Comparison of ENCODE assay signal across 9 mouse cellular contexts in the genomic region with DNA sequence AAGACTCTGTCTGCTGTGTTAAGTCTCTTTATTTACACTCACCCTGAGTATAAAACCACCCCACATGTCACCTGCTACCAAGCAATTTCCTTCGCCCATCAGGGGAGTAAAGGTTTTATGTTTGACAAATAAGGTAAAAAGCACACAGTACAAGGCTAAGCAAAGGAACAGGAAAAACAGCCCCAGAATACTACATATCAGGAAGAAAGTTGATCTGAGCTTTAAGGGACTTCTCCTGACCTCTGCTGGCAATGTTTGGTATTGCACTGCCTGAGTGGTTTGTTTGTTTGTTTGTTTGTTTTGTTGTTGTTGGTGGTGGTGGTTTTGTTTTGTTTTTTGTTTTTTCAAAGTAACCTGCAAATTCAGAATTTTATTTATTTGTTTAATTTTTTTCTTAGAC. TPM values are rescaled to one million over a fixed set of nuclear protein-coding genes. Genes with fewer than 3 reads are reported as not detected.
A peak's percentile ranks its signal among the peaks of the same experiment; 100 is the strongest.
DNase-seq lines count a peak whose midpoint lies in the region; ATAC-seq and TF ChIP-seq lines count a peak whose summit lies in the region.
"Had no signal": no experiment of that assay in that cellular context is flagged by ENCODE, and none has a peak within 500 bp of the region (broad histone marks: within the 10 kb centered on the region; RNA-seq: fewer than 3 reads in every experiment).

No protein-coding gene starts in this region.

- no peaks in the 10 kb centered on the region for H3K4me1 ChIP-seq in forebrain, embryonic 14.5 days (ENCODE audit: control insufficient read depth, insufficient read depth, low read length)
- H3K4me1 ChIP-seq in forebrain, embryonic 12.5 days: no peaks in the 10 kb centered on the region
- no peaks in the 10 kb centered on the region for H3K4me1 ChIP-seq in midbrain, embryonic 11.5 days (ENCODE audit: control insufficient read depth, insufficient read depth, low read length)
- H3K4me1 ChIP-seq in midbrain, embryonic 15.5 days: no peaks in the 10 kb centered on the region
- H3K4me1 ChIP-seq in bone marrow, adult 2 months (ENCODE audit: control insufficient read depth, insufficient read depth, low read length): peaks cover 1% of the 10 kb centered on the region; the same call in 1 of the 2 replicates
- H3K4me1 ChIP-seq in lung, embryonic 14.5 days (ENCODE audit: insufficient read depth): no peaks in the 10 kb centered on the region

- WGBS in forebrain, embryonic 14.5 days: 51% methylated on average over 1 of the region's 1 CpGs
- 35% methylated on average over 1 of the region's 1 CpGs for WGBS in forebrain, embryonic 12.5 days
- 34% methylated on average over 1 of the region's 1 CpGs for WGBS in midbrain, embryonic 11.5 days
- WGBS in midbrain, embryonic 15.5 days: 38% methylated on average over 1 of the region's 1 CpGs
- 11% methylated on average over 1 of the region's 1 CpGs for WGBS in bone marrow, adult 2 months
- WGBS in lung, embryonic 14.5 days: 38% methylated on average over 1 of the region's 1 CpGs

- H3K27ac ChIP-seq in forebrain, embryonic 14.5 days (ENCODE audit: low read depth, low read length): no peak overlapping the region
- H3K27ac ChIP-seq in forebrain, embryonic 12.5 days: no peak overlapping the region
- no peak overlapping the region for H3K27ac ChIP-seq in midbrain, embryonic 11.5 days (ENCODE audit: low read depth, low read length)
- no peak overlapping the region for H3K27ac ChIP-seq in midbrain, embryonic 15.5 days
- H3K27ac ChIP-seq in bone marrow, adult 2 months (ENCODE audit: control insufficient read depth, insufficient read depth, low read depth, low read length, poor library complexity): no peak overlapping the region
- no peak overlapping the region for H3K27ac ChIP-seq in lung, embryonic 14.5 days (ENCODE audit: low read depth)
- H3K27ac ChIP-seq: hindbrain, embryonic 15.5 days had no signal

- no peak for ATAC-seq in forebrain, embryonic 14.5 days
- ATAC-seq in forebrain, embryonic 12.5 days (ENCODE audit: low FRiP score): no peak
- no peak for ATAC-seq in midbrain, embryonic 11.5 days (ENCODE audit: low FRiP score)
- no peak for ATAC-seq in midbrain, embryonic 15.5 days (replicated peaks)
- ATAC-seq in lung, embryonic 14.5 days (ENCODE audit: insufficient read depth): no peak

- no peak overlapping the region for H3K4me2 ChIP-seq in forebrain, embryonic 14.5 days (ENCODE audit: low read length)
- H3K4me2 ChIP-seq in forebrain, embryonic 12.5 days: no peak overlapping the region
- H3K4me2 ChIP-seq in midbrain, embryonic 11.5 days: no peak overlapping the region
- H3K4me2 ChIP-seq in midbrain, embryonic 15.5 days: no peak overlapping the region
- no peak overlapping the region for H3K4me2 ChIP-seq in lung, embryonic 14.5 days
- H3K4me2 ChIP-seq: hindbrain, embryonic 15.5 days had no signal

- no peak for TF ChIP-seq POLR2A in bone marrow, adult 2 months (IDR thresholded peaks at IDR 0.05; ENCODE audit: borderline replicate concordance, control insufficient read depth, low read depth, low read length)

- no peaks in the 10 kb centered on the region for H3K9me3 ChIP-seq in forebrain, embryonic 14.5 days (replicated peaks; ENCODE audit: control insufficient read depth, low read length)
- H3K9me3 ChIP-seq in forebrain, embryonic 12.5 days: no peaks in the 10 kb centered on the region
- no peaks in the 10 kb centered on the region for H3K9me3 ChIP-seq in midbrain, embryonic 11.5 days (ENCODE audit: control insufficient read depth, low read length)
- H3K9me3 ChIP-seq in midbrain, embryonic 15.5 days: no peaks in the 10 kb centered on the region
- H3K9me3 ChIP-seq in lung, embryonic 14.5 days (ENCODE audit: low read depth, low read length): no peaks in the 10 kb centered on the region
- H3K9me3 ChIP-seq: hindbrain, embryonic 15.5 days had no signal

- H3K4me3 ChIP-seq in forebrain, embryonic 14.5 days (ENCODE audit: low read depth, low read length): no peak overlapping the region
- no peak overlapping the region for H3K4me3 ChIP-seq in forebrain, embryonic 12.5 days (replicated peaks)
- H3K4me3 ChIP-seq in midbrain, embryonic 11.5 days (ENCODE audit: low read depth, low read length): no peak overlapping the region
- H3K4me3 ChIP-seq in midbrain, embryonic 15.5 days: no peak overlapping the region
- H3K4me3 ChIP-seq in bone marrow, adult 2 months (replicated peaks; ENCODE audit: control insufficient read depth, low read depth, low read length): no peak overlapping the region
- H3K4me3 ChIP-seq in lung, embryonic 14.5 days (ENCODE audit: low read depth, low read length): no peak overlapping the region
- H3K4me3 ChIP-seq: hindbrain, embryonic 15.5 days had no signal

- H3K9ac ChIP-seq in forebrain, embryonic 14.5 days (ENCODE audit: low read length): no peak overlapping the region
- no peak overlapping the region for H3K9ac ChIP-seq in forebrain, embryonic 12.5 days
- H3K9ac ChIP-seq in midbrain, embryonic 11.5 days (ENCODE audit: low read length): no peak overlapping the region
- H3K9ac ChIP-seq in midbrain, embryonic 15.5 days: no peak overlapping the region
- no peak overlapping the region for H3K9ac ChIP-seq in lung, embryonic 14.5 days
- H3K9ac ChIP-seq: hindbrain, embryonic 15.5 days had no signal

- no peaks in the 10 kb centered on the region for H3K27me3 ChIP-seq in forebrain, embryonic 14.5 days (replicated peaks; ENCODE audit: control insufficient read depth, insufficient read depth, low read length)
- no peaks in the 10 kb centered on the region for H3K27me3 ChIP-seq in forebrain, embryonic 12.5 days
- no peaks in the 10 kb centered on the region for H3K27me3 ChIP-seq in midbrain, embryonic 11.5 days (ENCODE audit: control insufficient read depth, insufficient read depth, low read length)
- no peaks in the 10 kb centered on the region for H3K27me3 ChIP-seq in midbrain, embryonic 15.5 days (replicated peaks)
- H3K27me3 ChIP-seq in lung, embryonic 14.5 days (ENCODE audit: insufficient read depth, low read length): no peaks in the 10 kb centered on the region
- H3K27me3 ChIP-seq: hindbrain, embryonic 15.5 days had no signal

- peak; percentile 30; the same call in 1 of the 2 replicates for TF ChIP-seq CTCF in bone marrow, adult 2 months (IDR thresholded peaks at IDR 0.05; ENCODE audit: control insufficient read depth, insufficient read depth, low read length)
- TF ChIP-seq CTCF in lung, embryonic 14.5 days (IDR thresholded peaks at IDR 0.05; ENCODE audit: low read depth): peak; percentile 91

- no peaks in the 10 kb centered on the region for H3K36me3 ChIP-seq in forebrain, embryonic 14.5 days (ENCODE audit: control insufficient read depth, insufficient read depth, low read length)
- no peaks in the 10 kb centered on the region for H3K36me3 ChIP-seq in forebrain, embryonic 12.5 days (replicated peaks)
- H3K36me3 ChIP-seq in midbrain, embryonic 11.5 days (ENCODE audit: control insufficient read depth, insufficient read depth, low read length): no peaks in the 10 kb centered on the region
- no peaks in the 10 kb centered on the region for H3K36me3 ChIP-seq in midbrain, embryonic 15.5 days (replicated peaks)
- H3K36me3 ChIP-seq in lung, embryonic 14.5 days (ENCODE audit: insufficient read depth): no peaks in the 10 kb centered on the region
- H3K36me3 ChIP-seq: hindbrain, embryonic 15.5 days had no signal

- DNase-seq in forebrain, embryonic 14.5 days (ENCODE audit: low spot score): peak; percentile 62
- peak; percentile 93 for DNase-seq in midbrain, embryonic 11.5 days (ENCODE audit: low spot score, missing footprints)
- DNase-seq in frontal cortex, postnatal 36 days (ENCODE audit: low spot score in 2 of 2): peak; percentile 19 to 42
- DNase-seq in lung, embryonic 14.5 days: peak; percentile 76
- peak; percentile 61 for DNase-seq in thymus, postnatal 0 days (ENCODE audit: low spot score)

RNA-seq across cellular contexts. Expression of a gene that starts 0.5 kb away (rescaled TPM):
- polyA plus RNA-seq in forebrain, embryonic 14.5 days (2014; fragmentation: Nextera tagmentation; extraction: Ambion mirVana): not detected in 2 replicates
- polyA plus RNA-seq in forebrain, embryonic 12.5 days (2016; fragmentation: Nextera tagmentation; extraction: Ambion mirVana): not detected in 2 replicates
- not detected in 2 replicates for polyA plus RNA-seq in midbrain, embryonic 11.5 days (2014; fragmentation: Nextera tagmentation; extraction: Ambion mirVana)
- not detected in 2 replicates for polyA plus RNA-seq in midbrain, embryonic 15.5 days (2015; fragmentation: Nextera tagmentation; extraction: Ambion mirVana)
- not detected in 2 replicates for polyA plus RNA-seq in bone marrow, adult 2 months (2011; ENCODE audit: insufficient read depth, insufficient read length, low replicate concordance, missing spikeins)
- not detected in 2 replicates for polyA plus RNA-seq in lung, embryonic 14.5 days (2014; fragmentation: Nextera tagmentation; extraction: Ambion mirVana)
- 0.20 TPM in 1 of 2 replicates, not detected in the other for polyA plus RNA-seq in thymus, postnatal 0 days (2015; fragmentation: Nextera tagmentation; extraction: Ambion mirVana)
- polyA plus RNA-seq: hindbrain, embryonic 15.5 days had no signal

RNA-seq across cellular contexts. Expression of a gene that starts 41.7 kb away (rescaled TPM):
- polyA plus RNA-seq in forebrain, embryonic 14.5 days (2014; fragmentation: Nextera tagmentation; extraction: Ambion mirVana): 498 and 501 TPM in 2 replicates
- 457 and 459 TPM in 2 replicates for polyA plus RNA-seq in forebrain, embryonic 12.5 days (2016; fragmentation: Nextera tagmentation; extraction: Ambion mirVana)
- 425 and 498 TPM in 2 replicates for polyA plus RNA-seq in midbrain, embryonic 11.5 days (2014; fragmentation: Nextera tagmentation; extraction: Ambion mirVana)
- 463 and 505 TPM in 2 replicates for polyA plus RNA-seq in midbrain, embryonic 15.5 days (2015; fragmentation: Nextera tagmentation; extraction: Ambion mirVana)
- polyA plus RNA-seq in bone marrow, adult 2 months (2011; ENCODE audit: insufficient read depth, insufficient read length, low replicate concordance, missing spikeins): 22.8 and 53.1 TPM in 2 replicates
- 266 and 274 TPM in 2 replicates for polyA plus RNA-seq in lung, embryonic 14.5 days (2014; fragmentation: Nextera tagmentation; extraction: Ambion mirVana)
- polyA plus RNA-seq in thymus, postnatal 0 days (2015; fragmentation: Nextera tagmentation; extraction: Ambion mirVana): 116 and 122 TPM in 2 replicates

RNA-seq across cellular contexts. Expression of a gene that starts 43.3 kb away (rescaled TPM):
- 9.8 and 9.9 TPM in 2 replicates for polyA plus RNA-seq in forebrain, embryonic 14.5 days (2014; fragmentation: Nextera tagmentation; extraction: Ambion mirVana)
- 8.9 and 9.6 TPM in 2 replicates for polyA plus RNA-seq in forebrain, embryonic 12.5 days (2016; fragmentation: Nextera tagmentation; extraction: Ambion mirVana)
- 10.0 and 10.4 TPM in 2 replicates for polyA plus RNA-seq in midbrain, embryonic 11.5 days (2014; fragmentation: Nextera tagmentation; extraction: Ambion mirVana)
- polyA plus RNA-seq in midbrain, embryonic 15.5 days (2015; fragmentation: Nextera tagmentation; extraction: Ambion mirVana): 6.1 and 7.0 TPM in 2 replicates
- 2.3 and 3.0 TPM in 2 replicates for polyA plus RNA-seq in bone marrow, adult 2 months (2011; ENCODE audit: insufficient read depth, insufficient read length, low replicate concordance, missing spikeins)
- 10.2 and 12.6 TPM in 2 replicates for polyA plus RNA-seq in lung, embryonic 14.5 days (2014; fragmentation: Nextera tagmentation; extraction: Ambion mirVana)
- polyA plus RNA-seq in thymus, postnatal 0 days (2015; fragmentation: Nextera tagmentation; extraction: Ambion mirVana): 3.3 and 4.7 TPM in 2 replicates

Comparison
In these comparisons a context has a peak if more than half of its experiments do, and no peak if none do; other contexts are left out.
1. DNase-seq: peak in every context shown above with its lines; median percentile 93 in midbrain, embryonic 11.5 days; 76 in lung, embryonic 14.5 days; 62 in forebrain, embryonic 14.5 days; 61 in thymus, postnatal 0 days; 30 in frontal cortex, postnatal 36 days.